Mouse (Mus musculus) forebrain, embryonic 16.5 days (tissue): Measurements from ENCODE around the gene Aldh1l1. TPM values are rescaled to one million over a fixed set of nuclear protein-coding genes. Genes with fewer than 3 reads are reported as not detected.
A peak's percentile ranks its signal among the peaks of the same experiment; 100 is the strongest.

Experiments
- ATAC-seq: fragments of 200-750 bp; cut with Nextera tagmentation; 2 replicates; pipeline ENCODE4 v1.8.0; 2017; ENCODE audit warnings: mild to moderate bottlenecking, moderate library complexity
- H3K27ac ChIP-seq: fragments of 300-500 bp; sonication (generic); 2 replicates; pipeline ENCODE4 v1.5.1; 2014; ENCODE audit warnings: low read length, control low read depth
- H3K27me3 ChIP-seq: fragments of 300-500 bp; sonication (generic); replicated peaks from 2 replicates; pipeline ENCODE4 v1.6.1; 2014; ENCODE audit warnings: low read length; ENCODE audit not compliant: control insufficient read depth, insufficient read depth
- H3K36me3 ChIP-seq: fragments of 300-500 bp; sonication (generic); 2 replicates; pipeline ENCODE4 v1.6.1; 2014; ENCODE audit not compliant: control insufficient read depth, insufficient read depth
- H3K4me1 ChIP-seq: fragments of 300-500 bp; sonication (generic); replicated peaks from 2 replicates; pipeline ENCODE4 v1.6.1; 2014; ENCODE audit warnings: low read length; ENCODE audit not compliant: control insufficient read depth, insufficient read depth
- H3K4me2 ChIP-seq: fragments of 300-500 bp; sonication (generic); 2 replicates; pipeline ENCODE4 v1.6.1; 2014; ENCODE audit warnings: mild to moderate bottlenecking, low read length, control low read depth
- H3K4me3 ChIP-seq: fragments of 300-500 bp; sonication (generic); replicated peaks from 2 replicates; pipeline ENCODE4 v1.5.1; 2014; ENCODE audit warnings: mild to moderate bottlenecking, low read length, control low read depth
- H3K9ac ChIP-seq: fragments of 300-500 bp; sonication (generic); replicated peaks from 2 replicates; pipeline ENCODE4 v1.6.1; 2014; ENCODE audit warnings: low read depth, low read length, control low read depth
- H3K9me3 ChIP-seq: fragments of 300-500 bp; sonication (generic); 2 replicates; pipeline ENCODE4 v1.6.1; 2016; ENCODE audit warnings: low read length; ENCODE audit not compliant: control insufficient read depth
- WGBS: fragments of 180-500 bp; shearing (Covaris S2); extraction: QIAGEN DNeasy Blood & Tissue Kit; methylation state at CpG from one replicate; pipeline ENCODE4 v1.1.7; 2014; 5-methylcytosine and 5-hydroxymethylcytosine counted together
- polyA plus RNA-seq: library from polyadenylated mRNA; unstranded; fragments of >200 nt; fragmentation: Nextera tagmentation; extraction: Ambion mirVana; gene quantifications from 2 replicates; pipeline ENCODE4 v1.2.1, GENCODE M21; 2015

Gene Aldh1l1
- polyA plus RNA-seq, 1 experiment from 2014 or later, result 33.3 TPM

DNA sequence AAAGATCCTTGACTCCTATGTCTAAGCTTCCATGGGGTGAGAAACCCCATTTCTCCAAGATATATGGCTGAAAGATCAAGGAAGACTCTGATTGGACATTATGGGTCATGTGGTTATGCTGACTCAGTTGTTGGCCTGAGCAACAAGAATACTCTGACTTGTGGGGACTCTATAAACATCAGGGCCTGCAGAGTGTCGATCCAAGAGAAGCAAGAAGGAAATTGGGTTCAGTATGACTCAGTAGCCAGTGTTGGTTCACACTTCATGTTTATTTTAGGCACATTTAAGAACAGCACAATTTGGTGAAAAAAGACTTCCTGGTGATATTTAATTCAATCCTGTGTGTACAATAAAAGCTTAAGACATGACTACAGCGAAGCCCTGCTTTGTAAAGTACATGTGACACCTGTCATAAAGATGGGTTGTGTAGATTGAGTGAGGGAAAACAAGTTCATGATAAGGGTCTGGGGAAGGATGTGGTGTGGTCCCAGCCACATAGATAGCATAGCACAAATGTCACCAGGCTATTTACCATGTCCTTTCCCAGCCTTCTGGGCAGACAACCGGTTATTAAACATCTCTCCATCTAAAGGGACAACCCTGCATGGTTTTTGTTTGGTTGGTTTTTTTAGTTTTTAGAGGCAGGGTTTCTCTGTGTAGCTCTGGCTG, 74.3 kb downstream of the Aldh1l1 start:
- 84% methylated on average over 3 of the region's 3 CpGs for WGBS
- no peak for ATAC-seq
- no peak overlapping the region for H3K4me3 ChIP-seq
- H3K27ac ChIP-seq, result no peak overlapping the region
- H3K4me1 ChIP-seq, result peaks cover 5% of the 10 kb centered on the region
- H3K9me3 ChIP-seq, result no peaks in the 10 kb centered on the region
- H3K27me3 ChIP-seq, result no peaks in the 10 kb centered on the region
- no peak overlapping the region for H3K9ac ChIP-seq
- no peaks in the 10 kb centered on the region for H3K36me3 ChIP-seq
- H3K4me2 ChIP-seq, result no peak overlapping the region

DNA sequence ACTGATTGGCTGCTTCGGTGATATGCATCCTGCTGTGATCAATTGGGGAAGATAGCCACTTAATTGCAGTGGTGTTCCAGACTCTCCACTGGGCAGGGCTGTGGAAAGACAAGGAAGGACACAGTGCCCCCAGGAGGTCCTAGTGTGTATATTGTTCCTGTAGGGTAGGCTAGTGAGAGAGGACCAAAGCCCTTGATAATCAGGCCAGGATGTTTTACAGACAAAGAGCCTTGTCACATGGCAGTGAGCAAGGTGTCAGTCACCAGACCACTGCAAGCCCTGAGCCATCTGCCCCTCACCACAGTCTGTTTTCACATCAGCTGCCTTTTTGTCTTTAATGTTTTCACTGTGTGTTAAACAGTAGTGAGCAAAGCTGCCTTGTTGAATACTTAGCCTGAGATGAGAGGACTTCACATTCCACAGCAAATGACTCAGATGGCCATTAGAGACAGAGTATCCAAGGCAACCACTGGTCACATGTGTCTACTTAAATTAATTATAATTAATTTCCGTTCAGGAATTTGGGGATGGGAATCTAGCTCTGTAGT, 75.1 kb downstream of the Aldh1l1 start:
- H3K9ac ChIP-seq, result no peak overlapping the region
- no peaks in the 10 kb centered on the region for H3K36me3 ChIP-seq
- peaks cover 5% of the 10 kb centered on the region for H3K4me1 ChIP-seq
- no peak overlapping the region for H3K4me3 ChIP-seq
- 15% methylated on average over 2 of the region's 2 CpGs for WGBS
- H3K27ac ChIP-seq, result no peak overlapping the region
- peak; percentile 70 for ATAC-seq
- H3K27me3 ChIP-seq, result no peaks in the 10 kb centered on the region
- no peak overlapping the region for H3K4me2 ChIP-seq
- H3K9me3 ChIP-seq, result no peaks in the 10 kb centered on the region

- no peak overlapping the region for H3K4me2 ChIP-seq
- H3K27ac ChIP-seq, result no peak overlapping the region
- no peak for ATAC-seq
- no peak overlapping the region for H3K9ac ChIP-seq
- no peak overlapping the region for H3K4me3 ChIP-seq
- no peaks in the 10 kb centered on the region for H3K9me3 ChIP-seq
- H3K27me3 ChIP-seq, result no peaks in the 10 kb centered on the region
- no peaks in the 10 kb centered on the region for H3K36me3 ChIP-seq
- WGBS, result 85% methylated on average over 9 of the region's 9 CpGs
- H3K4me1 ChIP-seq, result peaks cover 5% of the 10 kb centered on the region
These were observed 78.0 kb downstream of the Aldh1l1 start for GRCm38 (mm10) chr6:90564240-90564639.

DNA sequence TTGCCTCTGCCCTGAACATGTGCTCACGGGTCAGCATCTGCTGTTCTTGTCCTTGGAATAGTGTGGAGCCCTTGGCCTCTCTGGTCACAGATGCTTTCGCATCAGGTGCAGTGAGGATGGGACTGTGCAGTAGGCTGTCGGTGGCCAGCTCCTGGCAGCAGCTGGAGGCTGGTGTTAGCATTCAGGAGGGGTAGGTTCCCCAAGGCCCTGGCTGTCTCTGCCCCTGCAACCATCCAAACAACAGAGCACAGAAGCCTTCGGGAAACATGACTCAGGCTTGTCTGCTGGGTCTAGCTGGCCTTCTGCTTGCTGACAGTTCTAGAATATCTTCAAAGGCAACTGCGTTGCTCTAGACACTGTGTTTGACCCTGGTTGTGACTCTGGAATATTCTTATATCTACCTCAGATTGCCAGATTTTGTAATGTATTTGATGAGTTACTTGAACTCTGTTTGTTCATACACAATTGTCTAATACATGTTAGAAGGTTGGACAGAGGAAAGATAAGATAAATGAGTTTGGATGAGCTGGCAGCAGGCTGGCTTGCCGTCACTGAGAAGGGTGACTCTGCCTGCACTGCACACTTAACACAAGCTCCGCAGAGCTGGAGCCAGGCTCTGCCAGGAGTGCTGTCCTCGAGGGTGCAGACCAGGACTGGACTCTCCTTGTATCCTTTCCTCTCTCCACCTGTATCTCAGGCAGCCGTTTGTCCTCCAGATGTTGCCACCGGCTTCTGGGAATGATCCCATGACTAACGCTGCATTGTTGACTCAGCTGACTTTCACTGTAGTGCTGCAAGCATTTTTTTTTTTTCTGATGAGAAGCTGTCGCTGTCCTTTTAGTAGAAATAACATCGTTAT, 79.4 kb downstream of the Aldh1l1 start:
- no peak overlapping the region for H3K9ac ChIP-seq
- peaks cover 5% of the 10 kb centered on the region for H3K4me1 ChIP-seq
- no peaks in the 10 kb centered on the region for H3K36me3 ChIP-seq
- H3K9me3 ChIP-seq, result no peaks in the 10 kb centered on the region
- H3K27ac ChIP-seq, result no peak overlapping the region
- 61% methylated on average over 13 of the region's 13 CpGs for WGBS
- H3K27me3 ChIP-seq, result no peaks in the 10 kb centered on the region
- no peak for ATAC-seq
- no peak overlapping the region for H3K4me2 ChIP-seq
- no peak overlapping the region for H3K4me3 ChIP-seq

DNA sequence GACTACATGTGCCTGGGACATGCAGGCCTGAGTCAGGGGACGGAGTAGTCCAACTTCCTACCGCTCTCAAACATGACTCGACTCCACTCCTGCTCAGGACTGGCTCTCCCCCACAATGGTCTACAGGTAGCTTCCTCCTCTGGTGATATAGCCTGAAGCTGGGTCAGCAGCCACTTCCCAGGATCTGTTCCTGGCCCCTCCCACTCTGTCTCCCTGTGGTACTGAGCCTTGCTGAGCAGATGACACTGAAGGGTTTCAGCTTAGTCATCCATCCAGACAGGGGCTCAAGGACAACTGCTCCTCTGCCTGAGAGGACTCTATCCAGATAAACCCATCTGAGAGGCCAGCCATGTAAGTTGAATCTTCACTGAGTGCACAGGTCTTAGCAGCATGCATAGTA, 81.3 kb downstream of the Aldh1l1 start:
- Histone ChIP-seq H3K27me3 (no peaks in the 10 kb centered on the region), H3K9me3 (no peaks in the 10 kb centered on the region), H3K36me3 (no peaks in the 10 kb centered on the region), H3K4me1 (no peaks in the 10 kb centered on the region), H3K4me3 (no peak overlapping the region), H3K9ac (no peak overlapping the region), H3K27ac (no peak overlapping the region), H3K4me2 (no peak overlapping the region)
- WGBS, result 95% methylated on average over 3 of the region's 3 CpGs
- no peak for ATAC-seq

- H3K4me1 ChIP-seq, result no peaks in the 10 kb centered on the region
- 74% methylated on average over 3 of the region's 3 CpGs for WGBS
- H3K4me2 ChIP-seq, result no peak overlapping the region
- no peak overlapping the region for H3K9ac ChIP-seq
- no peak for ATAC-seq
- H3K27me3 ChIP-seq, result no peaks in the 10 kb centered on the region
- no peaks in the 10 kb centered on the region for H3K9me3 ChIP-seq
- no peak overlapping the region for H3K4me3 ChIP-seq
- no peak overlapping the region for H3K27ac ChIP-seq
- H3K36me3 ChIP-seq, result no peaks in the 10 kb centered on the region
These were observed 81.7 kb downstream of the Aldh1l1 start for GRCm38 (mm10) chr6:90567928-90568327.

- no peak overlapping the region for H3K9ac ChIP-seq
- ATAC-seq, result no peak
These were observed 82.5 kb downstream of the Aldh1l1 start for GRCm38 (mm10) chr6:90568721-90569120.

DNA sequence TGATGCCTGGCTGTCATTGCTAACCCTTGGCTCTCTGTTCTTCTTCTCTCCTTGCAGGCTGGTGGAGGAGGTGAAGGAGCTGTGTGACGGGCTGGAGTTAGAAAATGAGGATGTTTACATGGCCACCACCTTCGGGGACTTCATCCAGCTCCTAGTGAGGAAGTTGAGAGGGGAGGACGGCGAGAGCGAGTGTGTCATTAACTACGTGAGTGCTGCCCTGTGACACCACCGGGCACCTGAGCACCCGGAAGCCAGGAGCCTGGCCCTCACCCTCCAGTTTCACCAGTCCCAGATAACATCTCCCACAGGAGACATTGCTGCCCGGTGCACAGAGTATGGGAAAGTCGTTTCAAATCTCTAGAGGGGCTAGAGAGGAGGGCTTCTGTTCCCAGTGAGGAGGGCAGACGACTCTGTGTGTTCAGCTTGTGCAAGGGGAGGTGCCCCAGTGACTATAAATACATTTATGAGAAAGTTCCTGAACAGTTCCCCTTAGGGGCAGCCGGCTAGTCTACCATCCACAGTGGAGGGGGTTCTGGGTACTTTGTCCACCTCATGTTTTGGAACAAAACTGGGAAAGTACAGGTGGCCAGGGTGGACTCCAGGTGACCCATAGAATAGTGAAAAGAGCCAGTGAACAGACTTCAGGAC, 83.6 kb downstream of the Aldh1l1 start:
- H3K4me2 ChIP-seq, result no peak overlapping the region
- no peaks in the 10 kb centered on the region for H3K4me1 ChIP-seq
- no peak overlapping the region for H3K27ac ChIP-seq
- WGBS, result 82% methylated on average over 12 of the region's 12 CpGs
- H3K9me3 ChIP-seq, result no peaks in the 10 kb centered on the region
- no peaks in the 10 kb centered on the region for H3K27me3 ChIP-seq
- H3K36me3 ChIP-seq, result no peaks in the 10 kb centered on the region
- H3K9ac ChIP-seq, result no peak overlapping the region
- ATAC-seq, result no peak
- H3K4me3 ChIP-seq, result no peak overlapping the region

More at GRCm38 (mm10) chr6:90568721-90569120, 82.5 kb downstream of the Aldh1l1 start:
- Histone ChIP-seq H3K4me3 (no peak overlapping the region), H3K36me3 (no peaks in the 10 kb centered on the region), H3K27ac (no peak overlapping the region), H3K4me1 (no peaks in the 10 kb centered on the region), H3K4me2 (no peak overlapping the region), H3K9me3 (no peaks in the 10 kb centered on the region), H3K27me3 (no peaks in the 10 kb centered on the region)
- 63% methylated on average over 4 of the region's 4 CpGs for WGBS

DNA sequence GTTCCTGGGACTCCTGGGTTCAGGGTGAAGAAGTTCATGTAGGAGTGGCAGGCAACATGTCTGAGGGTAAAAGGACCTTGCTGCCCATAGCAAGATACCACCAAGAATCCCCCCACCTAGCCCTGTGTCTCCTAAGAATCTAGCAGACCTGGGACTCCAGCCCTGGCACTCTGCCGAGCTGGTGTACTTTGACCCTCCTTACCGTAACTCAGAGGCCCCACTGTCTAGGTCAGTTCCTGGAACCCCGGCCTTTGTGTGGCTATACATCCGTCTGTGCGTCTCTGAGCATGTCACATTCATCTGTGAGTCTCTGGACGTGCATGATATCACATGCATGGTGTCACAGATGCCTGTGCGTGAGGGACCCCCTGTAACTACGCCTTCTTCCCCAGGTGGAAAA, 84.2 kb downstream of the Aldh1l1 start:
- ATAC-seq, result no peak
- Histone ChIP-seq H3K9me3 (no peaks in the 10 kb centered on the region), H3K4me1 (no peaks in the 10 kb centered on the region), H3K4me3 (no peak overlapping the region), H3K9ac (no peak overlapping the region), H3K36me3 (no peaks in the 10 kb centered on the region), H3K27ac (no peak overlapping the region), H3K27me3 (no peaks in the 10 kb centered on the region), H3K4me2 (no peak overlapping the region)
- WGBS, result 78% methylated on average over 8 of the region's 8 CpGs
